Mouse (Mus musculus) thymus, adult 18-20 months (tissue): ENCODE results near the gene Ifitm10.
"Not testable (repeated sequence)": the region's sequence is repeated elsewhere in the genome, so short reads cannot be mapped to it uniquely, and the experiment has no call there.

ENCODE experiments used
- DNase-seq, 2 experiments: peaks; one replicate each; pipeline ENCODE4 v3.0.0; 2022; ENCODE audit warnings: mixed read lengths in 2 of 2

The Ifitm10 gene

DNA sequence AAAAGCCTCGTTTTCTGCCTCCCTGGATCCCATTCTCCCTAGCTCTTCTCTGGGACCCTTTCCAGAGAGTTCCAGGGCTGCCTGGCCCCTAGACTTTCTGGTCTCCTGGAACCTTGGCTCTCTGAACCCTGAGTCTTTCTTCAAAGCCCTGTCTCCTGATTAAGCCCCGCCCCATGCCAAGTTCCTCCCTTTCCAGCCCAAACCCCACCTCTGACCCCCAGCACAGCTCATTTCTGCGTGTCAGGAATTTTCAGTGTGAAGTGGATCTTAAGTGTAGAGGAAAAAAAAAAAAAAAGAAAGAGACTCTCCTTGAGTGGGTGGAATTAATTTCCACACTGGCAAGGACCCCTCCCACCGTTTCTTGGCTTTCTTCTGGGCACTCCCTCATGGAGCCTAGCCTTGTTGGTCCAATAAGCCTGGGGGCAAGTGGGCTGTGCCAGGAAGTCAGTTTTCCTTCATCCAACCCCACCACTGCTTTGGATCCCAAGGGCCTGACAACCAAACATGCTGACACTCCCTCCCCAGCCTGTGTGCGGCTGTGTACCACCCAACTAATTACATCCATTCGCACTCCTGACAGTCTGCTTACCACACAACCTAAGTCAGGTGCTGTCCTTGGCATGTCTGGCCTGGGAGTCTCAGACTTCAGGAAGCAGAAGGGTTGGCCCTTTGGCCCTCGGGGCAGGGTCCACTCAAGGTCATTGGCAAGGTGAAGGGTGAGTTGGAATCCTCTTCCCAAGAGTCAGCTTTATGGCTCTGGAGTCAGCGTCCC is at the start of gene Ifitm10:
Gene Ifitm10 (minus strand): TSS at position 113 of the 772 bp plus-strand sequence.
- DNase-seq, result no peak

DNA sequence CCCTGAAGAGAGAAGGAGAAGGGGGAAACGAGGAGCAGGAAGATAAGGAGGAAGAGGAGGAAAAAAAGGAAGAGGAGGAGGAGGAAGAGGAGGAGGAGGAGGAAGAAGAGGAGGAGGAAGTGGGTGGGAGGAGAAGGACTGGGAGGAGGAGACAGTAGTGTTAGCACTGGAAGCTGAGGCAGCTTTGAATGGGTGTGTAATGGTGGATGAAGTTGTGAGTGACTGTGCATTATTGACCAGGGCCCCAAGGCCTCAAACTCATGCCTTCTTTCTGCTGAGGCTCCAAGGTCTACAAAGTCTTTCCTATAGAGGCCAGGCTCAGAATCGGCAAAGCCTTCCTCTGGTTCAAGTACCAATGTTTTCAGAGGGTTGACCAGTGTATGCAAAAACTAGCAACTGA is 48.3 kb upstream of the Ifitm10 start:
- no peak for DNase-seq

DNA sequence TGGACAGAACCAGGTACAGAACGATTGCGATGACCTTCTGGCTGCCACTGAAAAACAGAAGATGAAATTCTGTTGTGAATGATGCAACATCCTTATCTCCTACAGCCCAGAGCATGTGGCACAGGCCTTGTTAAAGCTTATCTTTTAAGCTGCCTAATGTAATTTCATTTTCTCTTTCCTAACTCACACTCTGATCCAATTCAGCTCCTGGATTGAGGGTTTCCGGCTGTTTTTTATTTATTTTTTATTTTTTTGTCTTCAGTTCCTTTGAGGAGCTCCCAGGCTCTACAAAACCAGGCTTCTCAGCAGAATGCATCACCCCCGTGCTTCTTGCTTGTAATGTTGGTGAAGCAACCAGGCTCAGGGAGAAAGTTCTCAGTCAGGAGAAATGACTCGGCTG is 46.3 kb upstream of the Ifitm10 start:
- no peak for DNase-seq

DNA sequence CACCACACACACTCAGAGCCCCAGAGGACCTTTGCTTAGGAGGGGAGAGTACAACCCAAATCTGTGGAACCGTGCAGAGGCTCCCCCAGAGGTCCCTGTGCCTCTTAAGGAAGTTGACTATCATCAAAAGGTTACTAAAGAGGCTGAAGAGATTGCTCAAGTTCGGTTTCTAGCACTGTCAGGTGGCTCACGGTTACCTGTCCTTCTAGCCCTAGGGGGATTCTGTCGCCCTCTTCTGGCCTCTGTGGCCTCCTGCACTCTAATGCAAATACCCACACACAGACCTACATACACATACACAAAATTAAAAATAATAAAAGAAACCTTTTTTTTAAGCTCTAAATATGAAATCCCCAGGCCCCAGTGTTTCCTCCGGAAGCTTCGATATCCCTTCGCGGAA is 45.1 kb upstream of the Ifitm10 start:
- DNase-seq, result no peak

DNA sequence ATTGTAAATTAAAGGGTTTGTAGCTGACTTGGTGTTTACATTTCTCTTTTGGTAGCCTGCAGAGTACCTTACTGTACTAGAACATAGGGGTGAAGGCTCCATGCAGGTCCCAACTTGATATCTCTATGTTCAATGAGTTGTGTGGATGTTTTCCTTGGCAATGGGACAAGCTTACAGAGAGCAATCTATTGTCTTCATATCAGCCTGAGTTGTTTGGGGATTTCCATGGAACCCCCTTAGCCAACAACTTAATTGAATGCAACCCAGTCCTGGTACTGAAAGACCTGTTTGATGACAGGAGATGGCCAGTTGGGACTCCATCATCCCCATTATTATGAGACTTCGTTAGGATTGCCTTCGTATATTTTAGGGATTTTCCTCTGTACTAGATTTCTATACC is 44.5 kb upstream of the Ifitm10 start:
- no peak for DNase-seq

DNA sequence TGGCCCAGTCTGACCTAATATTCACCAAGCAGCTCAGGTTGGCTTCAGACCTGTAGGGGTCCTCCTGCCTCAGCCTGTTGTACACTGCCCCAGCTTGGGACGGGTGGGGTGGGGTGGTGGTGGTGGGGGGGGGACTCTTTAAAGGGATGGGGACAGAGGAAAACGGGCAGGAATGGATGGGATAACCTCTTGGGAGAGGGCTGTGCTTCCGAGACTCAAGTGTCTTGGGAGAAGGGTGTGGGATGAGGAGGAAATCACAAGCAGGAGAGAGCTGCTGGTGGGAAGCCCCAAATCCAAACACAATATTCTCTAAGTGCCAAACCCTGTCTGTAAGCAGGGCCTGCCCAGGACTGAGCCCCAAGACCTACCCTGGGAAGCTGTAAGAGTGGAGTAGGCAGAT is 42.7 kb upstream of the Ifitm10 start:
- DNase-seq, result no peak

DNA sequence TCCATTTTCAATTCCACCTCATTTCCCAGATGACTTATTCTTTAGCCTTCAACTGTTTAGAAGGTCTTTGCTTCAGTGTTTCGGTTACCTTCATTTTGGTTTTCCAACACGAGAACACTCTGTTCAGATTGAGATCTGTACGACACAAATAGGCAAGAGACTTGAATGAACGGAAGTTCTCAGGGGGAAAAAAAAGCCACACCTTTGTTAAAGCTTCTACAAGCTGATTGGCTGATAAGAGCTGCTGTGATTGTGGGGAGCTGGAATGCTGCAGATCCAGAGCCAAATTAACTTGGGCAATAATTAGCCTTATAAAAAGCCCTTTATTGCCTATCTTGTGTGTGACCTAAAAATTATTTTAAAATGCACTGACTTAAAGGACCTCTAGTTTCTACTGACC is 41.8 kb upstream of the Ifitm10 start:
- DNase-seq, result no peak

DNA sequence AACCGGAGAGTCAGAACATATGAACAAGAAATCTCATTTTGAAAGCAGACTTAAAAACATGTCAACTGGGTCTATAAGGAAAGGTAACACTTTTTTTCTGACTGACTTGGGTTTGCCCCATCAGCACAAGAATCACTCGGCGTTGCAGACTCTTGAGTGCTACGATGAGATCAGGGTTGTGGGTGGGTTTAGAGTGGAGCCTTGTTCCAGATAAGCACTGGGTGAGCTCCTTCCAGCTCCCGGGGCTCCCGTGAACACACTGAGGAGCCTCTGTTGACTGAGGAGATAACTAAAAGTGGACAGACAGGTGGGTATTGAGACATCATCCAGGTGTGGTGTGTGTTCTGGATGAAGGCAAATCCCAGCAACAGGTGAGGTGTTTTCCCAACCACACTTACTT is 39.7 kb upstream of the Ifitm10 start:
- DNase-seq, result no peak

DNA sequence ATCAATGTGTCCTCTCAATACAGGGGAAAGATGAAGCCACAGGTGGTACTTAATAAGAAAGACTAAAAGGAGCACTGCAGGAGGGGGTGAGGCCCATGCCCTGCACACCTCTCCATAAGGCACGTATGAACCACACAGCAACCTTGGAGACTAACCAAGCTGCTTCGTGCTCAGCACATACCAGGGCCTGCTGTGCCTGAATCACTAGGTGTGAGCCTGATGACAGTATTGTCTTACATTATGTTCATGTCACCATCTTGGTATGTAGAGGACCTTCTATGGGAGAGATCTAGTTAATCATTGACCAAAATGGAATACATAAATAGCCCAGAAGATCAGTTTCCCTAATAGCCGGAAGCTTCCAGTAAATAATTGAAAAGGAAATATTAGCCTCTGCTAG is 36.0 kb upstream of the Ifitm10 start:
- DNase-seq, result no peak

DNA sequence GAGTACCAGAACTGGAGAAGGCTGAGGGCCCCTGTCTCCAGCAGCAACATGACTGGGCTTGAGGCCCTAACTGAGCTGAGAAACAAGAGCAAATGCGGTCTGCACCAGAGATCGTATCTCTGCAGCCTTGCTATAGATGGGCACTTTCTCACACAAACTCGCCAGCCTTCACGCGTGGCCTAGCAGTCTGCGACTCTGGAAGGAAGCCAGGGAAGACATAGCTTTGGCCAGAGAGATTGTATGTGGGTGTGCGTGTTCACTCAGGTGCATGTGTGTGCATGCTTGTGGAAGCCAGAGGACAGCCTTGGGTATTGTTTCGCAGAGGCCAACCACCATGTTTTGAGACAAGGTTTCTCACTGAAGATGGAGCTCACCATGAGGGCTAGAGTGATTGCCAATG is 35.1 kb upstream of the Ifitm10 start:
- no peak for DNase-seq

DNA sequence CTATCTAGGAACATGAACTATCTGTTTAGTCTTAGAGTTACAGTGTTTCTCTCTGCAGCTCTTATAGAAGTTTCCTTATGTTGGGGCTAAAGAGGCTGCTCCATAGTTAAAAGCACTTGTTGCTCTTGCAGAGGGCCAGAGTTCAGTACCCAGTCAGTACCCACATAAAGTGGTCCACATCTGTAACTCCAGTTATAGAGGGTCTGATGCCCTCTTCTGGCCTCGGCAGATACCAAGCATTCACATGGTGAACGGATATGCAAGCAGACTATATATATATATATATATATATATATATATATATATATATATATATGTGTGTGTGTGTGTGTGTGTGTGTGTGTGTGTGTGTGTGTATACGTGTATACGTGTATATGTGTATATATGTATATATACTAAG is 34.4 kb upstream of the Ifitm10 start:
- no peak for DNase-seq

DNA sequence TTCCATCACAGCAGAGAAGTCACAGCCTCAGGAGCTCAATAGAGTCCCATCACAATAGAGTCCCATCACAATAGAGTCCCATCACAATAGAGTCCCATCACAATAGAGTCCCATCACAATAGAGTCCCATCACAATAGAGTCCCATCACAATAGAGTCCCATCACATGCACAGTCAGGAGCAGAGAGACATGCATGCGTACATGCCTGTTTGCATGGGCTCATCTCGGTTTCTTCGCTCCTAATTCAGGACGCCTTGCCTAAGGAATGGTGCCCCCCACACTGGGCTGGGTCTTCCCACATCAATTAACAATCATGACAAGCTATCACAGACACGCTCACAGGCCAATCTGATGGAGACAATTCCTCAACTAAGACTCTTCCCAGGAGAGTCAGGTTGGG is 31.6 kb upstream of the Ifitm10 start:
- not testable (repeated sequence) for DNase-seq

DNA sequence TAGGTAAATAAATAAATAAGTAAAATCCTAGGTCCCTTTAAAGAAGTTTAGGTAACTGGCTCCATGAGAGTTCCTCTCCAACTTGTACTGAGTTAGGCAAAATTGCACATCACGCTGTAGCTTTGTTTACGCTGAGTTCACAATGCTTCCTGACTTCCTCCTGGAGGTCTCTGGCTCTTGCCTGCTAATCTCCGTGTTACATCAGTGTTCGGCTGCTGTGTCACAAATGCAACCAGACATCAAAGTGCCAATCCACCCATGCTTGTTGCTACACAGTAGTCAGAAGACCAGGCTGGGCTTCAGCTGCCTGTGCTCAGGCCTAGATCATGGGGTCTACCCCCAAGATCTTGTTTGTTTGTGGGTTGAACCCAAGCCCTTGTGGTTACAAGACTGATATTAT is 30.0 kb upstream of the Ifitm10 start:
- peak in 1 of 2 experiments; percentile 34 for DNase-seq

DNA sequence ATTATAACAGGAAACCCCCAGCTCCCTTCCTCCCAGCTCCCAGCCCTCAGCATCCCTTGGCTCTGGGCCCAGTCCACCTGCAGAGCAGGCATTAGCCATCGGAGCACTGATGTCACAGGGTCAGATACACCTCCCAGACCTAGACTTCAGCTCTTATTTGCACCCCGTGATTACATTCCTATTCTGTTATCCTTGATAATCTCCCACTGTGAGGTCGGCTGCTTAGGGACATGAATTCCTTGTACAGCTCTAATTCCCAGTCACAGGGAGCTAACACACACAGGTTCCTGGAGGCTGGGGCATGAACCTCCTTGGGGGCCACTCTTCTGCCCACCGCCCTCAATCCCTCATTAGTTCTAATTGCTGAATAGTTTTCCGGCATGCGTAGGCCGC is 27.2 kb upstream of the Ifitm10 start:
- DNase-seq, result no peak

DNA sequence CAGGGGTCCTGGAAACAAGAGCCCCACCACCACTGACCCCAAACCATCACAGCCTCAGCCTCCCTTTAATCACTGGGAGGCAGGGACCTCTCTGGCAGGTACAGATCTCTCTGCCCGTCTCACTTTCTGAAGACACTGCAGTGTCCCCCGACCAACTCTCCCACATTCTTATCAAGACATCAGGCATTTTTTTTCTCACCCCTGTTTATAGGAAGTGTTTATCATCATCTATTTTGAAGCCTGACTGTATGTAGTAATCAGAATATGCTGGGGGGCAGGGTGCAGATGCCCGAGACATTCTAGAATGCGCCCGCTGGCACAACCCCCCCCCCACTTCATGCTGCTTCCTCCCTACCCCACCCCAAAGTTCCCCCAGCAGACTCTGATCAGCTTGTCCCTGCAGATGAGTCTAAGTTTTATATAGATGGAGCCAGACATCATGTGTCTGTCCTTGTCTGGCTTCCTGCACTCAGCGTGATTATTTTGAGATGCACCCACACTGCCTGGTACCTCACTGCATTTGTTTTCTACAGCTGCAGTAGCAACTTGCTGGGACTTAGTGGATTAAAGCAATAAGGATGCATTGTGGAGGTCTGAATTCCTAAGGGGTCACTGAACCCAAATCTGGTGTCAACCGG is 26.7 kb upstream of the Ifitm10 start:
- DNase-seq, result no peak

DNA sequence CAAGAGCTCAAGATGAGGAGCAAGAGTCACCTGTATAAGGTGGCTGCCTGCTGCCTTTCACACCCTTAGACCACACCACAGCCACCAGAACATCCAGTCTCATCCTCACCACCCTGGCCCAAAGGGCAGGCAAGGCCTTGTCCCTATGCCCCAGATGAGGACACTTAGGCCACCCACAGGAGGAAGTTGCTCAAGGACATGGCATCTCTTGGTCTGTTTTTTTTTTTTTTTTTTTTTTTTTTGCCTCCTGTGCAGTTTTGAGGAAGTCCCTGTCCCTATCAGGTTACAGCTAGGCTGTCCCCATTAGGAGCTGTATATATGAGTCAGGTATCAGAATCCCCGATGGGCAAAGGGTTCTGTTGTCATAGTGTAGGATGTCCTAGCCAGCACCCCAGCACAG is 25.7 kb upstream of the Ifitm10 start:
- no peak for DNase-seq

DNA sequence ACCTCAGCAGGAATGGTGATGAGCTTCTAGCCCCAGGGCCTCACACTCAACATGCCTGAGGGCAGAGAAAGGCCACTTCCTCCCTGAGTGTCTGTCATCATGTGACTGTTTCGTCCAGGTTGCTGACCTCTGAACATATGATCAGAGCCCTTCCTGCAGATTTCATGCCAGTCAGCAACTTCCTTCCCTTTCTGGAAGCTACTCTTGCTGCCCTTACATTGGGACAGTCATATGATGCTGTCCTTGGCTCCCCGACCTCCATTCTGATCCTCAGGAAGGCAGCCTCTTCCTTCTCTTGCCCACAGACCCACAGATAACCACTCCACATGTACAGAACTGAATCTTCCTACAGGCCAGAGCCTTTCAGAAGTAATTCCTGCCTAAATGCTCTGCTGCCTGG is 24.5 kb upstream of the Ifitm10 start:
- no peak for DNase-seq

DNA sequence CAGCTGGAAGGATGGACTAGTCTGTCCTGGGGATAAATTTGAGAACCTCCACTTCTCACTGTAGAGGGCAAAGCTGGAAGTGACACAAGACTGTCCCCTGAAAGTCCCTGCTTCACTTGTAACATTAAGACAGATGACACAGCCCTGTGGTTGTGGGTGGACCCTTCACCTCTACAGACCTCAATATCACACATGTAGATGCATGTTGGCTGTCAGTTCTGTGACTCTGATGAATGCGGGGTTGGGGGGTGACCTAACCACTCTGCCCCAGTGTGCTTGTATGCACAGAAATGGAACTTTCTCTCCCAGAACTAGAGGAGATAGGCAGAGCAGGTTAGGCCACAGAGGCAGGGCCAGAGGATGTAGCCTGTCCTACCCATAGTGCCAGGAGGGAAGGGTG is 23.1 kb upstream of the Ifitm10 start:
- no peak for DNase-seq

DNA sequence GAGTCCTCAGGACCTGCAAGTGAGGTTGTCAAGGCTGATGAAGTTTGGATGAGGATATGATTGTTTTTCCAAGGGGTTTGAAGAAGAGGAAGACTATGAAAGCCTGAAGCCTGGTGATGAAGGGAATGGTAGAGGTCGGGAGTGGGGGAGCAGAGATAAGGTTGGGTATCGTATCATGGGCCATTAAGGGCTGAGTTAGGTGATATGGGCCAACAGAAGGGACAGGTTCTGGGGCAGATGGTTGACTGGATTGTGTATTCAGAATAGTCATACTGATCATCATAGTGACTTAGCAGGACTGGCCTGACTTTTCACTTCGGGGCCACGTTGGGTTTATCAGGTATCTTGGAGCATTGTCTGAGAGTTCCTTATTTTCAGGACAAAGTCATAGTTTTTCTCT is 21.9 kb upstream of the Ifitm10 start:
- DNase-seq, result no peak

DNA sequence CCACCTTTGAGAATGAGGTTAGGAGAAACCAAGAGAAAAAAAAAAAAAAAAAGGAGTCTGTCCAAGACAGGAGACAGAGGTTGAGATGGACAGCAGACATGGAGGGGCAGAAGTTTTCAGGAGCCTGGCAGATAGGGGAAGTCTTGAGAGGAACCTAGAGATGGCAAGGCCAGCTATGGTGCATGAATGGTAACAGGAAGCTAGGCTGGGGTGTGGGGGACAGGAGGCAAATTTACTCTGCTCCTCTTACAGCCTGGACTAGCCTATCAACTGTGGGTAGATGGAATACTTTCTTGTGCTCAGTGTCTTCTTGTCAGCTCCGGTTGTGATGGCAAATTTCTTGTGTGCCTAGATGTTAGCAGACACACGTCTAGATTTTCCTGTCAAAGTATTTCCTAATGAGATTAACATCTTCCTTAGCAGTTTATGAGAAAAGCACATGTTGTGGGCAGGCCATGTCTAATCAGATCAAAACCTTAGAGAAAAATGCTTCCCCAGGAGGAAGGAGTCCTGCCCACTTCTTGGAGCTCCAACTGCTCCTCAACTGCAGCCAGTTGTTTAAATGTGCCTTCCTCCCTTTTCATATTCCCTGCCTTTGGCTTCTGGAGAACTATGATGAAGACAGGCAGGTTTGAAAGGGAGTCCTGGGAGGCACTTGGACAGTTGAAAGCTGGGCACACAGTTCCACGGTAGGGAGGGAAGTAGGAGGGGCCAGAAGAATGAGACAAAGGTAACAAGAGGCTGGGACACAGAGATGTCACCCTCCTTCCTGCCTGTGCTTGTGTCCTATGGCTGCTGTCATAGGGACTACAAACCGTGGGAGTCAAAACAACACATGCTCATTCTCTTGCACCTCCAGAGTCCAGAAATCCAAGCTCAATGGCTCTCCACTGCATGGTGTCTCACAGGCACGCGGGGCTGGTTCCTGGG is 21.0 kb upstream of the Ifitm10 start:
- no peak for DNase-seq

DNA sequence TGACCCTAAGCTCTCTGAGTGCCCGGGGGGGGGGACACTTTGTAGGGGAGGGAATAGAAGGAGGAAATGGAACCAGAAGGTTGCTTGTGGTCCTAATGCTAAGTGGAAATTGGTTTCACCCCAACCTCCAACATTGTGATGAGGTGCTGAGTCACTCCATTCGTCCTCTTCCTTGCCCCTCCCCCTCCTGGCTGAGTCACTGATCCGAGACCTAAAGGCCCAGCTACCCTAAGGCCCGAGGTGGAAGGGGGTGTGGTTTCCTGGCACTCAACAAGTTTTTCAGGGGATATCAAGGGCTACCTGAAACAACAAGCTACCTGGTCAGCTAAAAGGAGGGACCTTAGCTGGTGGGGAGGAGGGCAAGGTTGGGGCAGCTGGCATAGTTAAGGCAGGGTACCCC is 19.6 kb upstream of the Ifitm10 start:
- no peak for DNase-seq

DNA sequence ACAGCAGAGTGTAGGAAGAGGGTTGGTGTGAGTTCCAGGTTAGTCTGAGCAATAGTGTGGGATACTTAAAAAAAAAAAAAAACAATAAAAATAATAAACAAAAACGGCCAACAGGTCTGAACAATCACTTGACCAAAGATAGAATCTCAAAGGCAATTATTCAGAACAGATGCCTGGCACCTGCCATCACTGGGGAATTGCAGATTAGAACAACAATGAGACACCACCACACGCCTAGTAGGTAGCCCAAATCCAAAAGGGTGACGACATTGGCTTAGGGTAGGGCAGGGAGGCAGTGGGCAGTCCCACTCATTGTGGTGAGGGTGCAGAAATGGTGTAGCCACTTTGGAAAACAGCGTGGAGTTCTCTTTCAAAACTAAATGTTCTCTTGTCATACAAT is 18.1 kb upstream of the Ifitm10 start:
- DNase-seq, result no peak

DNA sequence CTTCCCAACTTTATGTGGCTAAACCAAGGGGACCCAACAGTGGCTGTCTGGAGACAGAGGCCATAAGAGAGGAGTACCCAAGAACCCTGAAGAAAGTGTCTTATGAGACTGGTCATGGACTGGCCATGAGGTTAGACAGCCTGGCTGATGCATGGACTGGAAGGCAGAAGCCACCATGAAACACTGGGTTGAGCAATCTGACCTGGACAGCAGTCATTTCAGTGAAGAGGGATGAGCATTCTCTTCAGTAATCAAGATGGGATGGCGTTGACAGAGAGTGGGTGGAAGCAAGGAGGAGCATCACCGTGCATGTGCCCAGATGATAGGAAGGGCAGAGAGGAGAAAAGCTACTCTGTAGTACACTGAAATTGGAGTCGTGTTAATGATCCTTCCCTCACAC is 17.6 kb upstream of the Ifitm10 start:
- no peak for DNase-seq
